Mouse (Mus musculus) adrenal gland, postnatal 4 days (tissue): ENCODE measurements around the gene Cyp2d40. TPM values are rescaled to one million over a fixed set of nuclear protein-coding genes. Genes with fewer than 3 reads are reported as not detected.
"Not testable (repeated sequence)": the region's sequence is repeated elsewhere in the genome, so short reads cannot be mapped to it uniquely, and the experiment has no call there.

ENCODE experiments used
- DNase-seq, 2 experiments: peaks; one replicate each; pipeline ENCODE4 v3.0.0; 2021 to 2022; ENCODE audit warnings: low spot score in 2 of 2, mixed read lengths in 2 of 2
- long read RNA-seq, 2 experiments: library from polyadenylated mRNA; stranded (forward); transcript quantifications; one replicate each; pipeline ENCODE4 v2.0.0; 2021
- total RNA-seq, 2 experiments: library from RNA; stranded (reverse); gene quantifications; 2 replicates each; pipeline ENCODE4 v1.2.3; 2021

The Cyp2d40 gene
- under 1 TPM in 1 of 2 experiments, not detected in 1; 0.93 TPM for total RNA-seq
- long read RNA-seq, experiment 1, result 0 reads
- long read RNA-seq, experiment 2, result 0 reads

GRCm38 (mm10) chr15:82763631-82764420 lies at the start of gene Cyp2d40:
Cyp2d40 (minus strand) TSS chr15:82764183.
- no peak for DNase-seq

GRCm38 (mm10) chr15:82810556-82810955 lies 46.6 kb upstream of the Cyp2d40 start:
- DNase-seq, result no peak

- no peak for DNase-seq
These were observed 45.5 kb upstream of the Cyp2d40 start for GRCm38 (mm10) chr15:82809511-82809910.

GRCm38 (mm10) chr15:82806969-82807763 lies 43.2 kb upstream of the Cyp2d40 start:
- DNase-seq, result no peak

- DNase-seq, result peak; percentile 43 to 69
These were observed 41.0 kb upstream of the Cyp2d40 start for GRCm38 (mm10) chr15:82804708-82805639.

- DNase-seq, result no peak
These were observed 32.0 kb upstream of the Cyp2d40 start for GRCm38 (mm10) chr15:82795936-82796440.

GRCm38 (mm10) chr15:82794277-82794676 lies 30.3 kb upstream of the Cyp2d40 start, which contains the start of gene Cyp2d26:
Cyp2d26 (minus strand) TSS chr15:82794294.
- no peak for DNase-seq

- no peak for DNase-seq
These were observed 29.9 kb upstream of the Cyp2d40 start for GRCm38 (mm10) chr15:82793868-82794267.

- DNase-seq, result no peak
These were observed 29.5 kb upstream of the Cyp2d40 start for GRCm38 (mm10) chr15:82793454-82793853.

GRCm38 (mm10) chr15:82792566-82792965 lies 28.6 kb upstream of the Cyp2d40 start:
- no peak for DNase-seq

- no peak for DNase-seq
These were observed 20.6 kb upstream of the Cyp2d40 start for GRCm38 (mm10) chr15:82784581-82784980.

- DNase-seq, result no peak
These were observed 19.8 kb upstream of the Cyp2d40 start for GRCm38 (mm10) chr15:82783800-82784199.

- DNase-seq, result not testable (repeated sequence)
These were observed 13.9 kb upstream of the Cyp2d40 start for GRCm38 (mm10) chr15:82777856-82778255.

GRCm38 (mm10) chr15:82765943-82766342 lies 2.0 kb upstream of the Cyp2d40 start:
- DNase-seq, result no peak

GRCm38 (mm10) chr15:82764881-82765280 lies 898 bp upstream of the Cyp2d40 start:
- DNase-seq, result no peak

- DNase-seq, result no peak
These were observed 15.8 kb downstream of the Cyp2d40 start for GRCm38 (mm10) chr15:82748141-82748540.

GRCm38 (mm10) chr15:82747516-82747915 lies 16.5 kb downstream of the Cyp2d40 start:
- no peak for DNase-seq

- DNase-seq, result not testable (repeated sequence)
These were observed 30.6 kb downstream of the Cyp2d40 start for GRCm38 (mm10) chr15:82733331-82733925.
